Mouse (Mus musculus): ENCODE measurements around the gene Hddc3. TPM values are rescaled to one million over a fixed set of nuclear protein-coding genes. Genes with fewer than 3 reads are reported as not detected.
A peak's percentile ranks its signal among the peaks of the same experiment; 100 is the strongest.
"Not testable (repeated sequence)": the region's sequence is repeated elsewhere in the genome, so short reads cannot be mapped to it uniquely, and the experiment has no call there.

Hddc3 gene
- polyA plus RNA-seq, 1 experiment = 83.3 TPM

DNA sequence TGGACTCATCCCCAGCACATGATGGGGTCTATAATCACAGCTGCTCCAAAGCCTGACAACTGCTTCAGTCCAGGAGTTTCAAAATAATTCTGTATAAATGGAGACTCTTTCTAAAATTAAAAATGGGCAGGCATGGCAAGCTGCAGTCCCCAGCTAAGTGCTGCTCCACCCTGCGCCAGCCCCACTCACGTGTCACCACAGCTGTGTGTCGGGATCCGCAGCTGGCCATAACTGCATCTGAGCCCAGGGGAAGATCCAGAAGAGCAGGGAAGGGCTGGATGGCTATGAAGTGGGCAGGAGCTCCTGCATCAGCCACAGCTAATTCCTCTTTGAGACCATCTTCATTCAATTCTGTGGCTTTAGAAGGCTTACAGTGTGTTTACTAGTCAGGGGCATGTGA, 24.2 kb upstream of the Hddc3 start:
- Histone ChIP-seq H3K36me3 (ENCODE audit: control insufficient read depth, insufficient read depth) (peaks cover 18% of the 10 kb centered on the region), H3K4me3 (no peak overlapping the region), H3K27me3 (ENCODE audit: control insufficient read depth, insufficient read depth, insufficient read length) (no peaks in the 10 kb centered on the region), H3K4me2 (ENCODE audit: low read depth) (peak overlapping the region; percentile 70), H3K79me2 (ENCODE audit: control insufficient read depth, insufficient read depth) (peaks cover 12% of the 10 kb centered on the region), H3ac (ENCODE audit: control insufficient read depth, insufficient read length) (no peak overlapping the region)
- TF ChIP-seq CEBPB (IDR thresholded peaks at IDR 0.05; ENCODE audit: insufficient read depth, poor library complexity, severe bottlenecking) (no peak), MYOD1 (IDR thresholded peaks at IDR 0.05; ENCODE audit: control insufficient read depth in 1 of 3, insufficient read length in 2 of 3, low read depth in 2 of 3) (peak in 2 of 3 experiments; percentile 71 to 77), MAX (IDR thresholded peaks at IDR 0.05; ENCODE audit: low read depth) (no peak), MYOG (IDR thresholded peaks at IDR 0.05; ENCODE audit: control insufficient read depth in 1 of 3, insufficient read depth in 1 of 3, insufficient read length in 2 of 3, low read depth in 2 of 3) (peak; percentile 55 to 88 (median 87)), REST (IDR thresholded peaks at IDR 0.05; ENCODE audit: insufficient read depth, insufficient read length) (no peak), TCF3 (IDR thresholded peaks at IDR 0.05; ENCODE audit: insufficient read length, low read depth) (peak; percentile 38), POLR2AphosphoS2 (IDR thresholded peaks at IDR 0.05; ENCODE audit: insufficient read length, low read depth) (peak; percentile 79), TCF12 (IDR thresholded peaks at IDR 0.05; ENCODE audit: insufficient read depth, poor library complexity, severe bottlenecking) (peak; percentile 29), E2F4 (IDR thresholded peaks at IDR 0.05; ENCODE audit: insufficient read depth) (no peak), USF1 (IDR thresholded peaks at IDR 0.05; ENCODE audit: low read depth) (no peak), SRF (IDR thresholded peaks at IDR 0.05; ENCODE audit: control insufficient read depth, insufficient read length, low read depth) (no peak), POLR2A (IDR thresholded peaks at IDR 0.05; ENCODE audit: insufficient read length, low read depth) (peak; percentile 30)

DNA sequence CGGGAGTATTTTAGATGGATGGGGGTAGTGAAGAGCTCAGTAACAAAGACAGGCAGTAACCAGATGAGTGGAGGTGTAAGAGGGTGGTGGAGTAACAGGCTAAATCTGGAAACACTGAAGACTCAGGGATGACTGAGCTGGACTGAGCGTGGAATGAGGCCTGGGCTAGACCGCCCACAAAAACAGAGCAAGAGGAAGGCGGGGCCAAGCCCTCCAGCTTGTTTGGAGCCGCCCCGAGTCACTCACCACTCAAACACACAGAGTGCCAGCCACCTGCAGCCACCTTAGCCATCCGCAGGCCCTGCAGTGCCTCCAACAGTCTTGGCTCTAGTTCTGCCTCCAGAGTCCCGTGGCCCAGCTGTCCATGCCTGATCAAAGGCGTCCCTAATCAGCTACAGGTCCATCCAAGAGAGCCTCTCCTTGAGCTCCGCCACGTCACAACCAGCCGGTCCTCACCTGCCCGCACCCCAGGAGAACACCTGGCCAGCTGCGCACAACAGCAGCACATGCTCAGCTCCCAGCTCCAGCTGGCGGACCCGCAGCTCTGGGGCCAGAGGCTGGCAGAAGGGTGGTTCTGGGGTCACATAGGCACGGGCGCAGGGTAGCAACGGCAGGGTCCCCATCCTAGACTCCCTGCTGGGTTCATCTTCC, 22.9 kb upstream of the Hddc3 start:
- peaks cover 14% of the 10 kb centered on the region for H3K36me3 ChIP-seq (ENCODE audit: control insufficient read depth, insufficient read depth)
- no peak for TF ChIP-seq TCF3 (IDR thresholded peaks at IDR 0.05; ENCODE audit: insufficient read length, low read depth)
- TF ChIP-seq POLR2AphosphoS2 (IDR thresholded peaks at IDR 0.05; ENCODE audit: insufficient read length, low read depth) = peak; percentile 32
- no peak for TF ChIP-seq REST (IDR thresholded peaks at IDR 0.05; ENCODE audit: insufficient read depth, insufficient read length)
- no peak for TF ChIP-seq CEBPB (IDR thresholded peaks at IDR 0.05; ENCODE audit: insufficient read depth, poor library complexity, severe bottlenecking)
- peak in 1 of 3 experiments; percentile 2 for TF ChIP-seq MYOD1 (IDR thresholded peaks at IDR 0.05; ENCODE audit: control insufficient read depth in 1 of 3, insufficient read length in 2 of 3, low read depth in 2 of 3)
- no peak for TF ChIP-seq TCF12 (IDR thresholded peaks at IDR 0.05; ENCODE audit: insufficient read depth, poor library complexity, severe bottlenecking)
- no peak for TF ChIP-seq E2F4 (IDR thresholded peaks at IDR 0.05; ENCODE audit: insufficient read depth)
- no peak for TF ChIP-seq USF1 (IDR thresholded peaks at IDR 0.05; ENCODE audit: low read depth)
- peak in 1 of 3 experiments; percentile 6 for TF ChIP-seq MYOG (IDR thresholded peaks at IDR 0.05; ENCODE audit: control insufficient read depth in 1 of 3, insufficient read depth in 1 of 3, insufficient read length in 2 of 3, low read depth in 2 of 3)
- TF ChIP-seq POLR2A (IDR thresholded peaks at IDR 0.05; ENCODE audit: insufficient read length, low read depth) = peak; percentile 28
- TF ChIP-seq MAX (IDR thresholded peaks at IDR 0.05; ENCODE audit: low read depth) = no peak
- H3K4me3 ChIP-seq = no peak overlapping the region
- H3K27me3 ChIP-seq (ENCODE audit: control insufficient read depth, insufficient read depth, insufficient read length) = no peaks in the 10 kb centered on the region
- no peak overlapping the region for H3ac ChIP-seq (ENCODE audit: control insufficient read depth, insufficient read length)
- H3K4me2 ChIP-seq (ENCODE audit: low read depth) = peak overlapping the region; percentile 70
- peaks cover 12% of the 10 kb centered on the region for H3K79me2 ChIP-seq (ENCODE audit: control insufficient read depth, insufficient read depth)

DNA sequence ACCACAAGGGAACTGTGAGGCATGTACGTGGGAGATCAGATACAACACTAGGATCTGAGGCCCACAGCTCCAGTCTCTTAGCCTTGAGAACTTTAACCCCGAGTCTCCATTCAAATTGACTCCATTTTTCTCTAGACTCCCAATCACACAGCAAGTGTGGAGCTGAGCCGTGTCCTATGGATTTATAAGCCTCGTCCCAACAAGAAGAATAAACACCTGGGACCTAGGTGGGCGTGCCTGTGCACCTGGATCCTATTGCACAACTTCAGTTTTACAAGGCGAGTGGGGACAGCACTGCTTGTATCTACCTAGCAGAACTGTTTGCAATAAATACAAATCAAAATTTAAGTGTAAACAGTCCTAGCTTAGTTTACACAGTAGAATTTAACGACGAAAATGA, 19.6 kb upstream of the Hddc3 start:
- peak overlapping the region; percentile 80 for H3K4me2 ChIP-seq (ENCODE audit: low read depth)
- TF ChIP-seq MYOD1 (IDR thresholded peaks at IDR 0.05; ENCODE audit: control insufficient read depth in 1 of 3, insufficient read length in 2 of 3, low read depth in 2 of 3) = no peak
- H3K27me3 ChIP-seq (ENCODE audit: control insufficient read depth, insufficient read depth, insufficient read length) = no peaks in the 10 kb centered on the region
- peak overlapping the region; percentile 50 for H3ac ChIP-seq (ENCODE audit: control insufficient read depth, insufficient read length)
- peak overlapping the region; percentile 68 for H3K4me3 ChIP-seq
- peaks cover 12% of the 10 kb centered on the region for H3K79me2 ChIP-seq (ENCODE audit: control insufficient read depth, insufficient read depth)
- H3K36me3 ChIP-seq (ENCODE audit: control insufficient read depth, insufficient read depth) = no peaks in the 10 kb centered on the region

DNA sequence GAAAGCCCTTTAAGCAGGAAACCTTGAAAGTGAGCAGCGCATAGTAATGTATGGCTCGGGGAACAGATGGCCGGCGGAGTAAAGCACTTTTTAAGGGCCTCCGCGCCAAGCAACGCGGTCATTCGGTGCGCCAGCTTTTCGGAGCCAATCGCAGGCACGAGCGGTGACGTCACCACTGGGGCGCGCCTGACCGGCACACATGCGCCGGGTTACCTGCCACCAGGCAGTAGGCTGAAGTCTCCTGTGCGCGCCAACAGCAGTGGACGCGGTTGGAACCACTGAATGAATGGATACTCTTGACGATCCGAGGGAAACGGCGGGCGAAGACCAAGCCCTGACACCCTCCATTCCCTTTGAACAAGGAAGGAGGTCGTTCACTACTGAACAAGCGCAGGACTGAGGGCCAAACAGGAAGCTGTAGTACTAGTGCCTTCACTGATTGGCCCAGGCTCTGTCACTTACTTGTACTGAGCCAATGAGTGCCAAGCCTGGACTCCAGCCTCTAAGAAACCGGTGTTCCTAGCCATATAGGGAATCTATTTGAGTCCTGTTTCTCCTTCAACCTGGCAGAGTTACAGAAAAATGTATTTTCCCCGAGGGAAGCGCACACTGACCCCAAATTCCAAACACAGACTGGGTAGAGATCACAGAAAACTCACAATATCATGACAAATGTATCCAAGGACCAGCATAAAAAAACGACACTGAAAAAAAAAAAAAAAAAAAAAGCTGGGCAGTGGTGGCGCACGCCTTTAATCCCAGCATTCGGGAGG, 18.7 kb upstream of the Hddc3 start, which contains the start of gene Rccd1:
Rccd1 (minus strand) TSS at position 412 of the 773 bp plus-strand sequence.
- Histone ChIP-seq H3K4me3 (peak within 1 kb of the TSS; percentile 68), H3K79me2 (ENCODE audit: control insufficient read depth, insufficient read depth) (peaks cover 12% of the 10 kb centered on the region), H3ac (ENCODE audit: control insufficient read depth, insufficient read length) (peak within 1 kb of the TSS; percentile 50), H3K36me3 (ENCODE audit: control insufficient read depth, insufficient read depth) (no peaks in the 10 kb centered on the region), H3K4me2 (ENCODE audit: low read depth) (peak within 1 kb of the TSS; percentile 80), H3K27me3 (ENCODE audit: control insufficient read depth, insufficient read depth, insufficient read length) (no peaks in the 10 kb centered on the region)
- TF ChIP-seq TCF3 (IDR thresholded peaks at IDR 0.05; ENCODE audit: insufficient read length, low read depth) (no peak), CEBPB (IDR thresholded peaks at IDR 0.05; ENCODE audit: insufficient read depth, poor library complexity, severe bottlenecking) (no peak), MAX (IDR thresholded peaks at IDR 0.05; ENCODE audit: low read depth) (no peak), USF1 (IDR thresholded peaks at IDR 0.05; ENCODE audit: low read depth) (no peak), SRF (IDR thresholded peaks at IDR 0.05; ENCODE audit: control insufficient read depth, insufficient read length, low read depth) (peak; percentile 94), POLR2AphosphoS2 (IDR thresholded peaks at IDR 0.05; ENCODE audit: insufficient read length, low read depth) (peak; percentile 97), TCF12 (IDR thresholded peaks at IDR 0.05; ENCODE audit: insufficient read depth, poor library complexity, severe bottlenecking) (no peak), E2F4 (IDR thresholded peaks at IDR 0.05; ENCODE audit: insufficient read depth) (peak; percentile 46), REST (IDR thresholded peaks at IDR 0.05; ENCODE audit: insufficient read depth, insufficient read length) (no peak), MYOG (IDR thresholded peaks at IDR 0.05; ENCODE audit: control insufficient read depth in 1 of 3, insufficient read depth in 1 of 3, insufficient read length in 2 of 3, low read depth in 2 of 3) (peak in 1 of 3 experiments; percentile 43), MYOD1 (IDR thresholded peaks at IDR 0.05; ENCODE audit: control insufficient read depth in 1 of 3, insufficient read length in 2 of 3, low read depth in 2 of 3) (peak in 1 of 3 experiments; percentile 10), POLR2A (IDR thresholded peaks at IDR 0.05; ENCODE audit: insufficient read length, low read depth) (peak; percentile 88)

DNA sequence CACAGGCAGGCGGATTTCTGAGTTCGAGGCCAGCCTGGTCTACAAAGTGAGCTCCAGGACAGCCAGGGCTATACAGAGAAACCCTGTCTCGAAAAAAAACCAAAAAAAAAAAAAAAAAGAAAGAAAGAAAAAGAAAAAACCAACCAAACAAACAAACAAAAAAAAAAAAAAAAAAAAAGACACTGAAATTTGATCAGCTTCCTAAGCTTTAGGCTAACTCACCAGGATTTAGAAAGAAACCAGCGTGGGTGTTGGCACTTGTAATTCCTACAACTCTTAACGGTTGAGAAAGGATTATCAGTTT, 18.1 kb upstream of the Hddc3 start:
- H3ac ChIP-seq (ENCODE audit: control insufficient read depth, insufficient read length); H3K36me3 ChIP-seq (ENCODE audit: control insufficient read depth, insufficient read depth): not testable (repeated sequence)
- H3K4me3 ChIP-seq = peak overlapping the region; percentile 68

More for the DNA sequence above, 18.1 kb upstream of the Hddc3 start:
- peak overlapping the region; percentile 61 for H3K4me2 ChIP-seq (ENCODE audit: low read depth)
- not testable (repeated sequence) for H3K27me3 ChIP-seq (ENCODE audit: control insufficient read depth, insufficient read depth, insufficient read length)
- peaks cover 12% of the 10 kb centered on the region for H3K79me2 ChIP-seq (ENCODE audit: control insufficient read depth, insufficient read depth)

Data from myocyte (in vitro differentiated cells).